Mouse (Mus musculus) hindbrain, embryonic 10.5 days (tissue): Measurements from ENCODE around the gene Slc37a2. TPM values are rescaled to one million over a fixed set of nuclear protein-coding genes. Genes with fewer than 3 reads are reported as not detected.

Source experiments
- DNase-seq: peaks from one replicate; pipeline ENCODE4 v3.0.0-alpha.2; 2017; ENCODE audit warnings: low spot score
- H3K27ac ChIP-seq: fragments of 300-500 bp; sonication (generic); 2 replicates; pipeline ENCODE4 v1.5.1; 2016; ENCODE audit warnings: mild to moderate bottlenecking, moderate library complexity
- H3K27me3 ChIP-seq: fragments of 300-500 bp; sonication (generic); 2 replicates; pipeline ENCODE4 v1.6.1; 2016; ENCODE audit warnings: mild to moderate bottlenecking; ENCODE audit not compliant: poor library complexity, insufficient read depth, severe bottlenecking
- H3K36me3 ChIP-seq: fragments of 300-500 bp; sonication (generic); 2 replicates; pipeline ENCODE4 v1.6.1; 2016; ENCODE audit warnings: mild to moderate bottlenecking, moderate library complexity
- H3K4me1 ChIP-seq: fragments of 300-500 bp; sonication (generic); replicated peaks from 2 replicates; pipeline ENCODE4 v1.6.1; 2016; ENCODE audit warnings: mild to moderate bottlenecking
- H3K4me3 ChIP-seq: fragments of 300-500 bp; sonication (generic); 2 replicates; pipeline ENCODE4 v1.5.1; 2016; ENCODE audit warnings: mild to moderate bottlenecking, moderate library complexity
- H3K9me3 ChIP-seq: fragments of 300-500 bp; sonication (generic); 2 replicates; pipeline ENCODE4 v1.6.1; 2016; ENCODE audit warnings: mild to moderate bottlenecking, moderate library complexity
- whole genome bisulfite sequencing: fragments of 180-500 bp; shearing (Covaris S2); methylation state at CpG from one replicate; pipeline ENCODE4 v1.1.7; 2016; 5-methylcytosine and 5-hydroxymethylcytosine counted together
- polyA plus RNA-seq: library from polyadenylated mRNA; unstranded; fragments of >200 nt; fragmentation: Nextera tagmentation; extraction: Ambion mirVana; gene quantifications from 2 replicates; pipeline ENCODE4 v1.2.1, GENCODE M21; 2016

The Slc37a2 gene
- polyA plus RNA-seq, 1 experiment from 2014 or later, result 2.4 TPM

DNA sequence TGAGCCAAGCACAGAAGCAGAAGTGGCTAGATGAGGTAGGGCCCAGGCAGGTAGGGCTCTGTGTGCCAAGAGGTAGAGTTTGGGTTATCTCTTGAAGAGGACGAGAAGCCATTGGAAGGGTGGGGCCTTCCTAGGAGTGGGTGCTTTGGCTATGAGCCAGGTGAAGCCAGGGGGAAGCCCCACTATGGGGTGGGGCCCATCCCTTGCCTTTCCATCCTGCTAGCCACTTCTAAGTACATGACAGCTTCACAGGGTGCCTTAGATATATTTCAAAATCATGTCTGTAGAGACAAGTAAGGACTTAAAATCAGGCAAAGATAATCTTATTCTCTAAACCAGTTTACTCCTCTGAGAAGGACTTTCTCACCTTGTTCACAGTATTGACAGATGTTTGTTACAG is 10.9 kb downstream of the Slc37a2 start:
- Histone ChIP-seq H3K4me1 (peaks cover 11% of the 10 kb centered on the region; the same call in 1 of the 2 replicates), H3K4me3 (no peak overlapping the region)
- 86% methylated on average over 1 of the region's 1 CpGs for WGBS

DNA sequence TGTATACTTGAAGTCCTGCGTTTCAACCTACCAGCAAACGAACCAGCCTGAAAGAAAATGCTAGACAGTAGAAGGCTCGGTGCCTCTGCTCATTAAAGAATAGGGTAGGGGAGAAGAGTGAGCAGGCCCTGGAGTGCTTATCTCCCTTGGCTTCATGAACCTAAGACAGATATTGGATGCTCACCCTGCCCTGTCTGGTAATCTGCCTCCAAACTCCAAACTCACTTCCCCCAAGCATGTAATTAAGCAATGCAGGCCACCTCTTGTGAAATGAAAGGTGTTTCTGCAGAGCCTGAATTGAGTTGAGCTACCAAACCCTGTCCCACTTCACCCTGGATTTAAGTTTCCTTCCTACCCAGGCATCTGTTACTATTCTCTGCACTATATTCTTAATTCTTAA is 12.8 kb downstream of the Slc37a2 start:
- no peak overlapping the region for H3K27ac ChIP-seq
- no peak for DNase-seq
- H3K4me1 ChIP-seq, result peaks cover 6% of the 10 kb centered on the region; the same call in 1 of the 2 replicates
- WGBS, result 87% methylated on average over 3 of the region's 3 CpGs
- H3K4me3 ChIP-seq, result no peak overlapping the region
- H3K27me3 ChIP-seq, result no peaks in the 10 kb centered on the region
- no peaks in the 10 kb centered on the region for H3K9me3 ChIP-seq
- no peaks in the 10 kb centered on the region for H3K36me3 ChIP-seq

More for the DNA sequence above, 10.9 kb downstream of the Slc37a2 start:
- DNase-seq, result no peak
- Histone ChIP-seq H3K9me3 (no peaks in the 10 kb centered on the region), H3K27ac (no peak overlapping the region), H3K27me3 (no peaks in the 10 kb centered on the region; the same call in 1 of the 2 replicates), H3K36me3 (no peaks in the 10 kb centered on the region)

DNA sequence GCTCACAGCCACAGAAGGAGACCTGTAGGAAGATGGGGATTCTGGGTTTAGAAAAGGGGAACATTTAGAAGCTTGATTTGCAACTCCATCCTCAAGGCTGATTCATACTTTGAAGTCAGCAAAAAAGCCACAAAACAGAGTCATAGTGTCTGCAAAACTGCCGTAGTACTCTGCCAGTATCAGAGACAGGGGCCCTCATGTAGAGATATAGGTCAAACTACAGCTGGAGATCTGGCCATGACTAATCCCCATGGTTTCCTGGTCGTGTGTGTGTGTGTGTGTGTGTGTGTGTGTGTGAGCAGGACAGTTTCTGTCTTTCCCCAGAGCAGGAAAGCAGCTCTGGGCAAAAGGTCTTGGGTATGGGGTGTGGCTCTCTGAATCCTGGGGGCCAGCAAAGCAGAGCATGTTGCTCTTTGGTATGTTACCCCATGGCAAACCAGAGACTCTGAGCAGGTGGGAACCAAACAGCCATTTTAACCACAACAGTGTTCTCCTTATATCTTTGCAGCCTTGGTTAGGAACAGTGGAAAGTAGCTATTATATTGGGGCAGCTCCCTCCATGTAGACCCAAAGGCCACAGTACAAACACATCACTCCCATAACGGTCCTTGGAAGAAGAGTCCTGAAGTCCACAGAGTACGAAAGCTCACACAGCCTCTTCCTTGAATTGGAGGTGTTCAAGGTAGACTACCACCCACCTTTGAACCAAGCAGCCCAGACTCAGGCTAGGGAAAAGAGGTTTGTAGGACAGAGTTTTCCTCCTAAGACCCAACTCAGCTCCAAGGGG is 19.4 kb downstream of the Slc37a2 start:
- Histone ChIP-seq H3K27me3 (no peaks in the 10 kb centered on the region), H3K9me3 (no peaks in the 10 kb centered on the region), H3K36me3 (peaks cover 13% of the 10 kb centered on the region; the same call in 1 of the 2 replicates), H3K4me3 (no peak overlapping the region), H3K4me1 (peaks cover 14% of the 10 kb centered on the region), H3K27ac (no peak overlapping the region)
- WGBS, result 69% methylated on average over 4 of the region's 4 CpGs
- DNase-seq, result no peak

DNA sequence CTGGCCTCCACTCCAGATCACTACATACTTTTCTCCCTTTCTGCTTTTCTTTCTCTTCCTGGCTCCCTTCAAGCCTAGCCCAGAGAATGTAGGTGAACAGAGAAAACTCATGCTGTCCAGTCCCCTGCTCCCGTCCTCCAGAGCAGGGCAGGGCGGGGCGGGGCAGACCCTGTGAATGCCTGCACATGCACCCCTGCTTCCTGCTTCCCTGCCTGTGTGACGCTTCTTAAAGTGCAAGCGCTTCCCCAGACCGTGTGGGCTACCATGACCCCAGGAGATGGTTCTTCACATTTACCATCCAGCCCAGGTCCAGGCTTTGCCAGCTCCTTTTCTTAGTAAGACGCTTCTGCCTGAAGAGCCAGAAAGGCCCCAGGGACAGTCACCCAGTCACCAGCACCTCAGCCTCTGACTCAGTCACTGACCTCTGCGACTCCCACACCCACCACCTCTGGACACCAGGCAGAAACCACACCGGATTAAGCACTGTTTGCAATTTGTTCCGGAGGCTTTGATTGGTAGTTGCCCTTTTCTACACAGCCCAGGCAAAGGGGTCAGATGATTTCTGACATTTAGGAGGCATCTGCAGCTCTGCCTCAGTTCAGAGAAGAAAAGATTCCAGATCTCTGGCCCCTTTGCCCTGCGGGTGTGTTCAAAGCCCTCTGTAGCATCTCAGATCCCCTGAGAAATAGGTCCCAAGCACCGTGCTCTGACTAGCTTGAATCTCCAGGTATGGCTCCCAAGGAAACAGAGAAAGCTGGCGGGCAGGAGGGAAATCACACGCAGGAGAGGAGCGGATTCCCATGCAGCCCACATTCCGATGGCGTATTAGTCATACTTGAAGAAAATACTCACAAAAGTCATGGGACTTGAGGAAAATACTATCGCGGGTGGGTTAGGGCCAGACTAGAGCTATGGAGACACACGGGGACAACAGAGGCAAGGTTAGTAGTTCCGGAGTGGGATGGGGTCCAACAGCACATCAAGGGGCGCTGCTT is 23.0 kb downstream of the Slc37a2 start:
- WGBS, result 60% methylated on average over 22 of the region's 22 CpGs
- Histone ChIP-seq H3K27me3 (no peaks in the 10 kb centered on the region), H3K4me1 (peaks cover 17% of the 10 kb centered on the region), H3K27ac (0 out of 2 replicates have a peak overlapping the region, but pooled peaks have one; percentile 20), H3K4me3 (no peak overlapping the region), H3K36me3 (peaks cover 13% of the 10 kb centered on the region; the same call in 1 of the 2 replicates), H3K9me3 (no peaks in the 10 kb centered on the region)
- DNase-seq, result no peak

DNA sequence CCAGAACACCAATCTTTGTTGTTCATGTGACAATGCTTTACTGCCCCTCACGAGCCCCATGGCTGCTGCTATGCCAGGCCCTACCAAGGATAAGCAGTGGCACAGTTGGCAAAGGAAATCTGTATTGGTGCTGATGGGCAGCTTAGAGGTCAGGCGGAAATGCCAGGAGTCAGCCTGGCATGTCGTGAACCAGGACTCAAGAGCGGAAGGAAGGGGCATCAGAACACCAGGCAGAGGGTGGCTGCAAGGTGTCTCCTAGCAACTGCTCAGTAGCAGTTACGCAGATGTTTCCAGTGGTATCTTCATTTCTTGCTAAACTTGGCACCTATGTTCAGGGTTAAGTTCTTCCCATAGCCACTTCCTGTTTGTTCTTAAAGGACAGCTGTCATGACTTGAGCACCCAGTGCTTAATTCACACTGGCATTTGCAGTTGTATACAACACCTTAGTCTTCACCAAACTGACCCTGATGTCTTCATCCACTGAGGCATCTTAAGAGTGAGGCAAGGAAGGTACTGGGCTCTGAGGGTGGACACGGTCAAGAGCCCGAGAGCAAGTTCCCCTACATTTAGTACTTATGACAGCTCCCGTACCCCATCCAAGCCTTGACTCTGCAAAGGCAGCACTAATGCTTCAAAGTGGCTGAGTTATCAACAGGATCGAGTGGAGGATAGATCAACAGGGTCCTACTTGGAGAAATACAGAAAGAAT is 24.9 kb downstream of the Slc37a2 start:
- WGBS, result 94% methylated on average over 9 of the region's 9 CpGs
- Histone ChIP-seq H3K4me1 (peaks cover 17% of the 10 kb centered on the region), H3K27ac (no peak overlapping the region), H3K27me3 (no peaks in the 10 kb centered on the region), H3K4me3 (no peak overlapping the region), H3K36me3 (peaks cover 15% of the 10 kb centered on the region; the same call in 1 of the 2 replicates), H3K9me3 (no peaks in the 10 kb centered on the region)
- no peak for DNase-seq

DNA sequence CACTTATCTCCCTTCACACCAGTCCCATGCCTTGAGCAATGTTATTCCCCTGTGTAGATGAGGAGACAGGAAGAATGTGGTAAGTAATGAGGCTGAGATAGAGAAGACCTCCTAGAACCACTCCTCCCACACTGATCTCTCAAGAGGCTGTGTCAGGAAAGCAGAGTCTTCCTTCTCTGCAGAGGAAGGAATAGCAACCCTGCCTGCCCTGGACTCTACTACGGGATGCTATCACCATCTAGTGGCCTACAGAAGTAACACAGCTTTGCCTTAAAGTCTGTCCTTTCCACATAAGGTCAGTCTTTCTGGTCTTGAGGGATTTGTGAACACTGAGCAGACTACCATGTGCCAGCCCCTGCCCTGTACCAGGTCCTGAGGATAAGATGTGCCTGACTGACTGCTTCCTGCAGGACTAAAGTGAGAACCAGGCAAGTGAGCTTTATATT is 25.6 kb downstream of the Slc37a2 start:
- Histone ChIP-seq H3K4me3 (no peak overlapping the region), H3K36me3 (peaks cover 16% of the 10 kb centered on the region; the same call in 1 of the 2 replicates), H3K27ac (no peak overlapping the region; the same call in 1 of the 2 replicates), H3K9me3 (no peaks in the 10 kb centered on the region), H3K27me3 (no peaks in the 10 kb centered on the region), H3K4me1 (peaks cover 17% of the 10 kb centered on the region)
- DNase-seq, result peak; percentile 61
- 8% methylated on average over 1 of the region's 1 CpGs for WGBS

DNA sequence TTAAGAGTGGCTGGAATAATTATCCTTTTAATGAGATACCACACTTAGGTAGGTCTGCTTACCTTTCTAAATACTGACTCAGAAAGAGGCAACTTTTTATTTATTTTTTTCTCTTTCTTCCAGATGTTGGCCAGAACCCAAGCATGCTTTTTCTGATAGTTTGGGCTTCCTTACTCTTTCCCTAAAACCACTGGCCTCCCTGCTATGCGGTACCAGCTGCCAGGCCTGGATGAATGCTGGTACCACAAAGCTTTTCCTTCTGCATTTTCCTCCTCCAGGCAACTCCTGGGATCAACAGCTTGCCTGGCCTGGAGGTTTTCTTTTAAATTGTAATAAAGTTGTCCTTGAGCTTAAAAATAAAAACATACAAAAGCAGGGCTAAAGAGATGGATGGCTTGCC is 30.0 kb downstream of the Slc37a2 start:
- H3K9me3 ChIP-seq, result no peaks in the 10 kb centered on the region
- no peak for DNase-seq
- no peak overlapping the region for H3K27ac ChIP-seq
- H3K36me3 ChIP-seq, result peaks cover 33% of the 10 kb centered on the region
- no peaks in the 10 kb centered on the region for H3K27me3 ChIP-seq
- 0 out of 2 replicates have a peak, but pooled peaks cover 2% of the 10 kb centered on the region for H3K4me1 ChIP-seq
- no peak overlapping the region for H3K4me3 ChIP-seq
- WGBS, result 86% methylated on average over 1 of the region's 1 CpGs

DNA sequence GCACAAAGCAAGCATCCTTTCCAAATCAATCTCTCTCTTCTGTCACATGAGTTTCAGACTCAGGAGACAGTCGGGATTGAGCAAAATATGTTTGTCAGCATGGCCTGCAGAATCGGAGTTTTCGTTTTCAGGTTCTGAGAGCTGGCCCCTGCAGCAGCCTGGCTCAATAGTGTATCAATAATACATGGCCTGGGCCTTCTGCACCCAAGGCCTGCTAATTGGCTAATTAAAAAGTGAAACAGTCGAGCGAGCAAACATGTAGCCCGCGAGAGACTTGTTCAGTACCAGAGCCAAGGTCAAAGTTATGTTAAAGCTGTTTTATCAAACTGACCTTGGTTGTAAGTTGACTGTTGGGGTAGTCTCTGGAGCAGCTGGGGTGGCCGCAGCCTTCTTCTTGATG is 34.8 kb downstream of the Slc37a2 start:
- H3K4me3 ChIP-seq, result no peak overlapping the region
- 94% methylated on average over 8 of the region's 8 CpGs for WGBS
- H3K27me3 ChIP-seq, result no peaks in the 10 kb centered on the region
- H3K36me3 ChIP-seq, result peaks cover 45% of the 10 kb centered on the region
- DNase-seq, result no peak
- H3K4me1 ChIP-seq, result peaks cover 6% of the 10 kb centered on the region; the same call in 1 of the 2 replicates
- H3K27ac ChIP-seq, result no peak overlapping the region
- no peaks in the 10 kb centered on the region for H3K9me3 ChIP-seq

DNA sequence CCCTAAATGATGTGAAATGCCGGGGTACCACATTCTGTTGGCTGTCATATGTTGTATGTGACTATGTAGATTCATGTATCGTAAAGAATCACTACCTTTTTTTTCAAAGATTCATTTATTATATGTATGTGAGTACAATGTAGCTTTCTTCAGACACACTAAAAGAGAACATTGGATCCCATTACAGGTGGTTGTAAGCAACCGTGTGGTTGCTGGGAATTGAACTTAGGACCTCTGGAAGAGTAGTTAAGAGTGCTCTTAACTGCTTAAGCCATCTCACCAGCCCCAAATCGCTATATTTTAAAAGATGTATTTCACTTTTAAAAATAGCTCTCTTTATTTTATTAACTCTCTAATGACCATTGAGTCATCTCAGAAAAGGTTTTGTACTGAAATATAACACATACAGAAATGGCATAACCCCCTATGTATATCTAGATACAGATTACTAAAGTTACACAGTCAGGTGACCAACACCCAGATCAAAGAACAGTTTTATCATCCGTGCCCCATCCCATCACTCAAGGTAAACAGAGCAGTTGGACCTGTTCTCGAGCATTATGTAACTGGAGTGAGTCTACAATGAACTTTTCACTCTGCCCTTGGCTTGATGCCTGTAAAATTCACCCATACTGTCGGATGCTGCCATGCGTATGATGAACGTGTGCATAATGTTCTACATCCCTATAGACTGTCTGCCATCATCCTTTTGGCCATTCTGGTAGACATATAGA is 41.0 kb downstream of the Slc37a2 start:
- Histone ChIP-seq H3K4me3 (no peak overlapping the region), H3K9me3 (no peaks in the 10 kb centered on the region), H3K36me3 (peaks cover 11% of the 10 kb centered on the region), H3K4me1 (peaks cover 6% of the 10 kb centered on the region; the same call in 1 of the 2 replicates), H3K27me3 (no peaks in the 10 kb centered on the region), H3K27ac (no peak overlapping the region)
- 90% methylated on average over 9 of the region's 9 CpGs for WGBS
- DNase-seq, result no peak

DNA sequence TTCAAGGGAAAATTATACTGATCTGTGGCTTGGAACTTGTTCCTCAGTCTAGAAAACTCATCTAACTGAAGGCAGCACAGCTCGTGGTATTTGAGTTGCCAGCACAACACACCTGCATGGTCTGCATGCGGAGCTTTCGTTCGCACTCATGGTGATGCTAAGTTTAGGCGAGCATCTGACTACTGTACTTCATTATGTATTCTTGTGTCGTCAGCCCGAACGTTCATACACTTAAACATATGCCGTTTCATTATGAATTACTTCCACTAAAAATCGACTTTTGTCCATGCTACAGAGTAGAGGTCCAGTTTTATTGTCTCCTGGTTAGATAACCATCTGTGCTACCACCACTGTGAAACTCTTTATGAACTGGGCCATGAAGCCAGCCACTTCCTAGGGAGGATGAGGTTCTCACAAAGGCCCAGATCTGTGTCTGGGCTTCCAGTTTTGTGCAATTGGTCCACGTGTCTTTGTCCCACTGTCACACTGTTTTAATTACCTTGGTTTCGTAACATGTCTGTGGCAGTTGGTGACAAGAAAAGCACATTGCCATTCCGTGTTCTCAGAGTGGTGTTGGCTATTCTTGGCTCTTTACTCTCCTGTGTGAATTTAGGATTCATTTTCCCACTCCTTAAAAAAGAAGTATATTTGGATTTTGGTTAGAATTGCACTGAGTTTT is 42.3 kb downstream of the Slc37a2 start:
- 91% methylated on average over 13 of the region's 13 CpGs for WGBS
- Histone ChIP-seq H3K27ac (no peak overlapping the region), H3K27me3 (no peaks in the 10 kb centered on the region), H3K4me1 (peaks cover 16% of the 10 kb centered on the region; the same call in 1 of the 2 replicates), H3K4me3 (no peak overlapping the region), H3K9me3 (no peaks in the 10 kb centered on the region), H3K36me3 (peaks cover 11% of the 10 kb centered on the region; the same call in 1 of the 2 replicates)
- no peak for DNase-seq

DNA sequence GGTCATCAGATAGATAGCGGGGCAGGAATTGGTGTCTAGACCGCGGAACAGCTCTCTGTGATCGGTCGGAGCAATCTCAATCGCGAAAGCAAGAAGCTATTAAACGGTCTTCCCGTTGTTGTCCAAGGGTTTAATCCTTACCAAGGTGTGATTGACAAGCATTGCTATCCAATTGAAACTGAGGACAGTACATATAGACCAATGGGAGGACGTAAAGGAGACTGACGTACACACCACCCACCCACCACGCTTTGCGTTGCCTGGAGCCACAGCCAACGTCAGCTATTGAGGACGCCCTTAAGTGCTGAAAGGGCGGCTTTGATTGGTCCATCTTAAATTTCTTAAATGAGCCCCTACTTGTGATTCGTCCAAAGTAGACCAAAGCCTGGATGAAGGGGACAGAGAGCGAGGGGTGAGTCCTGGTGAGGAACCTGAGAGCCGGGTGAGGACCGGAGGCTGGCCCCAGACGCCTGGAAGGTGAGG is 47.6 kb downstream of the Slc37a2 start, which contains the start of gene Tmem218:
Tmem218 (plus strand) TSS at position 295 of the 483 bp plus-strand sequence.
- peak within 1 kb of the TSS; percentile 78 for H3K4me3 ChIP-seq
- DNase-seq, result peak; percentile 94
- peaks cover 26% of the 10 kb centered on the region for H3K4me1 ChIP-seq
- under 1% methylated on average over 21 of the region's 21 CpGs for WGBS
- no peaks in the 10 kb centered on the region for H3K27me3 ChIP-seq
- H3K27ac ChIP-seq, result peak within 1 kb of the TSS; percentile 94
- H3K9me3 ChIP-seq, result no peaks in the 10 kb centered on the region
- H3K36me3 ChIP-seq, result no peaks in the 10 kb centered on the region
